In the genomic region with DNA sequence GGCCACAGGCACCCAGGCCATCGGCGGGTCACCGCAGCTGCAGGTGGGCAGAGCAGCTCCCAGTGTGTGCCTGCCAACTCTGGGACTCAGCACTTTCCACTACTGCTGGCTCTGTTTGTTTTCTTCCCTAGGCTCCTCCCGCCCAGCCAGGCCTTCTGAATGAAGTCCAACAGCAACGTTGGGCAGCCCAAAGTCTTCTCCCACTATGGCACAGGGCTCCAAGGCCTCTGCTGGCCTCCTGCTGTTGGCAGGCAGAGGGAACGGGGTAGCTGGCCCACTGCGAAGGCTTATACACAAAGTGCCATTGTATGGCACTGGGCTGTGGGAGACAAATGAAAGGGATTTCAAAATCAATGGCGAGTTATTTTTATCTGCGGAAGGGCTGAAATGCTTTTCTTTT, we compare ENCODE assay signal across 12 mouse cellular contexts.
DNase-seq lines count a peak whose midpoint lies in the region; ATAC-seq lines count a peak whose summit lies in the region.
"Had no signal": no experiment of that assay in that cellular context is flagged by ENCODE, and none has a peak within 500 bp of the region (broad histone marks: within the 10 kb centered on the region; RNA-seq: fewer than 3 reads in every experiment).

No protein-coding gene starts in this region.

- no peak for ATAC-seq in kidney, embryonic 16.5 days (ENCODE audit: low FRiP score, low TSS enrichment)

- no peak overlapping the region for H3K4me2 ChIP-seq in kidney, embryonic 16.5 days (replicated peaks; ENCODE audit: low read depth, low read length)
- H3K4me2 ChIP-seq: hindbrain, embryonic 15.5 days had no signal

- no peak overlapping the region for H3K9ac ChIP-seq in kidney, embryonic 16.5 days (replicated peaks; ENCODE audit: low read length)
- H3K9ac ChIP-seq: hindbrain, embryonic 15.5 days had no signal

- no peaks in the 10 kb centered on the region for H3K36me3 ChIP-seq in kidney, embryonic 16.5 days (ENCODE audit: insufficient read depth, low read length)
- H3K36me3 ChIP-seq: hindbrain, embryonic 15.5 days had no signal

- H3K4me3 ChIP-seq in kidney, embryonic 16.5 days (ENCODE audit: low read length), result no peak overlapping the region
- H3K4me3 ChIP-seq: erythroblast, embryonic 14.5 days; hindbrain, embryonic 15.5 days; left cerebral cortex, adult 2 months had no signal

- H3K9me3 ChIP-seq in kidney, embryonic 16.5 days (ENCODE audit: low read length), result no peaks in the 10 kb centered on the region
- H3K9me3 ChIP-seq: hindbrain, embryonic 15.5 days had no signal

- no peak overlapping the region for H3K27ac ChIP-seq in kidney, embryonic 16.5 days (ENCODE audit: low read length)
- H3K27ac ChIP-seq: hindbrain, embryonic 15.5 days; left cerebral cortex, adult 2 months had no signal

- peak; percentile 18 for DNase-seq in gastrocnemius, adult 18-20 months (ENCODE audit: low spot score)
- no peak for DNase-seq in gastrocnemius, postnatal 4 days (ENCODE audit: low spot score in 2 of 2)
- peak; percentile 44 for DNase-seq in right cerebral cortex, adult 18-20 months
- no peak for DNase-seq in right cerebral cortex, postnatal 14 days
- DNase-seq in layer of hippocampus, postnatal 36 days, result peak; percentile 49 to 64
- no peak for DNase-seq in adrenal gland, postnatal 14 days
- DNase-seq: lung, adult 2 months had no signal

- 78% methylated on average over 9 of the region's 9 CpGs for WGBS in kidney, embryonic 16.5 days

- no peaks in the 10 kb centered on the region for H3K27me3 ChIP-seq in kidney, embryonic 16.5 days (ENCODE audit: insufficient read depth, low read length)
- H3K27me3 ChIP-seq: CH12.LX; hindbrain, embryonic 15.5 days had no signal

- H3K4me1 ChIP-seq in kidney, embryonic 16.5 days (ENCODE audit: insufficient read depth, low read length), result no peaks in the 10 kb centered on the region
- H3K4me1 ChIP-seq: hindbrain, embryonic 15.5 days had no signal

Comparison
In these comparisons a context has a peak if more than half of its experiments do, and no peak if none do; other contexts are left out.
1. DNase-seq: peak in gastrocnemius, adult 18-20 months (single experiment), right cerebral cortex, adult 18-20 months (single experiment) and layer of hippocampus, postnatal 36 days (2 of 2); none in gastrocnemius, postnatal 4 days (0 of 2), right cerebral cortex, postnatal 14 days (single experiment) and adrenal gland, postnatal 14 days (single experiment).